Mouse (Mus musculus) adrenal gland, postnatal 10 days (tissue): Measurements from ENCODE around the gene Dennd1a. TPM values are rescaled to one million over a fixed set of nuclear protein-coding genes. Genes with fewer than 3 reads are reported as not detected.
A peak's percentile ranks its signal among the peaks of the same experiment; 100 is the strongest.
"Not testable (repeated sequence)": the region's sequence is repeated elsewhere in the genome, so short reads cannot be mapped to it uniquely, and the experiment has no call there.

Experiments
- DNase-seq: peaks from one replicate; pipeline ENCODE4 v3.0.0; 2021; ENCODE audit warnings: mixed read lengths
- total RNA-seq, 2 experiments: library from RNA; stranded (reverse); gene quantifications; 2 replicates each; pipeline ENCODE4 v1.2.3; 2021

Dennd1a gene
- total RNA-seq, 2 experiments from 2014 or later: 16.7 to 25.0 TPM

- peak; percentile 17 for DNase-seq
Measured at GRCm38 (mm10) chr2:37969713-37970485, 317.3 kb downstream of the Dennd1a start.

DNA sequence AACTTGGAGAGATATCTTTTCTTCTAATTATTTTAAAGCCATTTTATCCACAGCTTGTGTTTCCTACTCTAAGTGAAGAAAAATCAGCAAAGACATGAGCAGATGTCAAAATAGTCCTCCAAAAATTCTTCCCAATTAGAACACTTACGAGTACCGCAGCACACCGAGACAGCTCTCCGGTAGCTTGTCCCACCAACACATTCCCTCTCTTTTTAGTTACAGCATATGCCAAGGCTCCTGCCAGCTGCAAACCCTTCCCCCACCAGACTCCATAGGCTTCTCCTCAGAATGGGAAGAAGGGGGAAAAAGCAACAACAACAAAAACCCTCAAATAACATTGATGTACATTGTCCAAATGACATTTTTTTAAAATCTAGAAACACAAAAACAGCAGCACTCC, 322.7 kb downstream of the Dennd1a start:
- DNase-seq: no peak

DNA sequence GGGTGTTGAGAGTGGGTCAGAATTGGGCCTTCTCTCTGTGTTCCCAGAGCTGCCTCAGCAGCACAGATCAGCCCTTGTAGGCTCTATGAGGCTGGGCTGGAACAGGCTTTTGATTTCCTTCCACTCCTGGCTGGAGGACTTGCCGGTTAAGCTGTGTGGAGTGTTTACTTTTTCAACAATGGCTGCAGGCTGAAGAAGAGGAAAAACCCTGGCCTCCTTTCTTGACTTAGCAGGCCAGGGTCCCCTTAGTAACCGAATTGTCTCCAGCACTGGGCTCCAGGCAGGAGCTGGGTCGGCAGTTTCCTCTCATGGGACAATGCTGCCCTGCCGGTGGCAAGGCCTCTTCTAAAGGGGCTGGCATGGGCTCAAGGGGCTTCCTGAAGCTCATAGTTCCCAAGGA, 323.8 kb downstream of the Dennd1a start:
- no peak for DNase-seq

DNA sequence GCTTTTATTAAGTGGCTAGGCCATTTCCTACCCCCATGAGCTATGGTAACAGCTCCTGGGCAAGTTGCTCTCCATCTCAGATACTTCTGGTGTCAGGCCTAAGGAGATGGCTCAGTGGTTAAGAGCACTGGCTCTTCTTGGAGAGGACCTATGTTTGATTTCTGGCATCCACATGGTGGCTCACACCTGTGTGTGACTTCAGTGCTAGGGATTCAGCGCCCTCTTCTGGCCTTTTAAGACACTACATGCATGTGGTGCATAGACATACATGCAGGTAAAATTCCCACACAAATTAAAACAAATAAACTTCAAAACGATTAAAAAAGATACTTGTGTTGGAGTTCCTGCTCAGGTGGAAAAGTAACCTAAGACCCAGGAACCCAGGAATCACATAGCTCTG, 338.8 kb downstream of the Dennd1a start:
- DNase-seq: no peak

DNA sequence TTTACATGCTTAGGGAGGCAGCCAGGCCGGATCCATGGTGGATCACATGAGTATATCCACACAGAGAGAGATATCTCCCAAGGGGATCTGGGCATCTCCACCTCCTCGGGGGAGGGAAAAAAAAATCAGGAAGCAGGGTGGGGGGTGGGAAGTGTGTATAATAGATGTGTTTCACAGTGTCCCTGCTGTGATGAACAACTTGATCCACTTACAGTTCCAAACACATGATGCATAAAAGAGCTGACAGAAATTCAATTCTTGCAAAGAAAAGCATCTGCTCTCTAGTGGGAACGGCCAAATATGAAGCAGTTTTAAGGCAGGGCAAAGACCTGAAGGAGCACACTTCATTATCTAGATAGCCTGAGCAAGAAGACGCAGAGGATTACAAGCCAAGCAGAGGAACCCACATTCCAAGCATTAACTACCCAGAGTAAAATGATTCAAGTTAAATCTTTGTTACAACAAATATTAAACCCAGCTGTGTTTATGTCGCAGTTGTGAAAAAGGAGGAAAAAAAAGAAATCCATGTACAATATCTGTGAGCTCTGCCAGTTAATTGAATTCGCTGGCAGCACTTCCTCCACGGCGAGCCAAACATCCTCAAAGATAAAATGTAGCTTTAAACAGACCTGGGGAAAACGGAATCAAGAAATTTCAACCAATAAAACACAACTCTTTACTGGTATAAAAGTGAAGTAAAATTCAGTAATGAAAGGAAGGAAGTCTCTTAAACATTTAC, 341.4 kb downstream of the Dennd1a start:
- no peak for DNase-seq

DNA sequence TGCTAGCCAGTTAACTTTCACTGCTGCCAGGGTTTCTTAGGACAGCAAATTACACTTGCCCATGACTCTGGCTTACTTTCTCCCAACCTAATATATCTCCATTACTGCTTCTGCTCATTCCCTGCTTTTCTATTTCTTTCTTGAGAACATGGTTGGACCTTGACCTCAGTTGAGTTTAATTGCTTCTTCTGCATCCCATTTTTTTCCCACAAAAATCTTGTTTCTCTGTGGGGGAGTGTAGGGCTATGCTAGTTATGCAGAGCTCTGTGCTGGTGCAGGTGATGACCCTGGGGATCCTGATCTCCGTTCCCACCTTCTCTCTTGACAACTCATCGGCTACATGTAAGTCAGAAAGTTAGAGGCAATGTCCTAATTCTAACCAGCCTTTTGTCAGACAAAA, 344.3 kb downstream of the Dennd1a start:
- DNase-seq: no peak

DNA sequence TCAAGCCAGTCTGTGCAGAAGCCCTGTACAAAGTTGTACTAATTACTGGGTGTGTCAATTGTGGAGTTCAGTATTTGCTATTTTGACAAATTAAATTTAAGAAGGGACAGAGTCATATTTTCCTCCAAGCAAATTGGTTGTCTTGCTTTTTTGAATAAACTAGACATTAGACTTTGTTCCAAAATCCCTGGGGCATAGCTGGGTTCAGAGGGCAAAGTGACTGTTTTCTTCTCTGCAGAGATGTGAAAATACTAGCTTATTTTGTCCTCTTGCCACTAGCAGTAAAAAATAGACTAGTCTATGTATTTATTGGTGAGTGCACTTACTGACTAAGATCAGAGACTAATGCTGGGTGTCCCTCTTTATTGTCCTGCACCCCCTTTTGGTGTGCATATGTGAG, 345.4 kb downstream of the Dennd1a start:
- no peak for DNase-seq

DNA sequence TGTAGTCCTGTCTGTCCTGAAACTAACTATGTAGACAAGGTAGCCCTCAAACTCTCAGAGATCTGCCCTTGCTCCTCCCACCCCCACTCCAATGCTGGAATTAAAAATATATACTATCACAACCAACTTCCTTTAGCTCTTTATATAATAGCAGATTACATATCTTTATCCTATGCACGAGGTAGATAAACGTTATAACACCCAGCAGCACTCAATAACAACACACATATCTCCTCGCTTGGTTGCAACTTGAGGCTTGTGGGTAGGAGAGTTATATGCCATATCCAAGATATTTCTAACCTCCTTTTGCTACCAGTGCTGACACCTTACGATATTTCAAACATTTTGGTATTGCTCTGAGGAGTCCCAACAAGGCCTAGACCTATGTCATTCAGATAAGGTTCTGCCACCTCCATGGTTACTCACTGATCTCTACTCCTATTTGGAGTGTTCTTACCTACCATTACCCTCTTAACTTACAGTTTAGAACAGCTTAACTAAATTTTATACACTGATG, 346.3 kb downstream of the Dennd1a start:
- DNase-seq: no peak

DNA sequence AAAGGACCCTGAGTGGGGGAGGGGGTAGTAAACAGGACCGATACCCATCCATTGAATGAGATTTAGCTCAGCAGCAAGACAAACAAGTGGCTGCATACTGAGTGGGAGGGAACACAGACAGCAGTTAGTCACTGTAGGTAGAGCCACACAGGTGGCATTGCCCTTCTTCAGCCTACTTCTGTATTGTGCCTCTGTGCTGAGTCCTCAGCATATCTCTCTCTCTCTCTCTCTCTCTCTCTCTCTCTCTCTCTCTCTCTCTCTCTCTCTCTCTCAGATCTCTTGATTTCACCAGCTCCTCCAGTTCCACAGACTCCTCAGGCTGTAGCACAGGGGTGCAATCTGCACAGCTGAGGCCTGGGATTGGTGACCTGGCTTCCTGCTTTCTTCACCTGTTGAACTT, 347.2 kb downstream of the Dennd1a start:
- DNase-seq: no peak

GRCm38 (mm10) chr2:37936922-37937321, 350.3 kb downstream of the Dennd1a start:
- DNase-seq: not testable (repeated sequence)

- no peak for DNase-seq
Measured at GRCm38 (mm10) chr2:37932240-37932639, 354.9 kb downstream of the Dennd1a start.

GRCm38 (mm10) chr2:37931018-37931930, 355.9 kb downstream of the Dennd1a start:
- no peak for DNase-seq

DNA sequence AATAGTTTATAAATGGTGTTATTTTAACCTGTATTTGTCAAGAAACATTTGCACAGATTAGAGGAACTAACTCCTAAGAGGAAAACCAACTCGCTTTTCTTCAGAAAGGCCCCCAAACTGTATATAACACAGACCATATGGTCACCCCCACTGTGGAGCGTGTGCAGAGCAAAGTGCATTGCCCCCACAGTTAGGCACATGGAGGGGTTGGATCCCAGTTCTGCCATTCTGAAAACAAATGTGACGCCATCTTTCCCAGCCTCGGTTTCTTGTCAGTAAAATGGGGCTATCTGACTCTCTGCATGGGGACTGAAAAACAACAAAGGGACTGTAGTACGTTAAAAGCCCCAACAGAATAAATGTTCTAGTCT, 361.1 kb downstream of the Dennd1a start:
- DNase-seq: no peak

DNA sequence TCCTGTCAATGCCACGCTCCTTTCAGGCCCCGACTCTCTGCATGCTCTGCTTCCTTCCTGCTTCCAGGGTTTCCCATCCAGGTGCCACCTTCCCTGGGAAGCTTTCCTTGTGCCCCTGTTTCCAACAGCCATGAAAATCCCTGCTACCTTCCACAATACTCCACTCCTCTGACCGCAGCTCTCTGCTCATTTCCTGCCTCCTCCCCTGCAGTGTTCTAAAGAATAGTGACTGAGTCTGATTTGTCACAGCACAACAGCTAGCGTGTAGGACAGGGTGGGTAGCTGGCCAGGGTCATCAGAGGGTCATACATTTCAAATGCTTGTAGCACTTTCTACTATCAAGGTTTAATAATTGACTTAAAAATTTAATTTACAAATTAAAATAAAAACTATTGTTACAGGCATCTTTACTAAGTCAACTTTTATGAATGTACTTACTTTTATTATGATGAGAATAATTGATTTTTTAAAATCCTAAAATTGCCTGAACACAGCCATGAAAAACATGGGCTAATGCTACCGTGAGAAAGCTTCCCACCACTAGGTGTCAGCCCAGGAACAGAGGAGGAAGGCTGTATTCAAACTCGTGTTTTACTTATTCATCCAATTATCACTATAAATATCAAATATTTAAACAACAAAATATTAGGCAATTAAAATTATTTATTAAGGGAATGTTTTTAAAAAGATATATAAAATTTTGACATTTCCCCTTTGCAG, 361.6 kb downstream of the Dennd1a start:
- DNase-seq: peak; percentile 69

DNA sequence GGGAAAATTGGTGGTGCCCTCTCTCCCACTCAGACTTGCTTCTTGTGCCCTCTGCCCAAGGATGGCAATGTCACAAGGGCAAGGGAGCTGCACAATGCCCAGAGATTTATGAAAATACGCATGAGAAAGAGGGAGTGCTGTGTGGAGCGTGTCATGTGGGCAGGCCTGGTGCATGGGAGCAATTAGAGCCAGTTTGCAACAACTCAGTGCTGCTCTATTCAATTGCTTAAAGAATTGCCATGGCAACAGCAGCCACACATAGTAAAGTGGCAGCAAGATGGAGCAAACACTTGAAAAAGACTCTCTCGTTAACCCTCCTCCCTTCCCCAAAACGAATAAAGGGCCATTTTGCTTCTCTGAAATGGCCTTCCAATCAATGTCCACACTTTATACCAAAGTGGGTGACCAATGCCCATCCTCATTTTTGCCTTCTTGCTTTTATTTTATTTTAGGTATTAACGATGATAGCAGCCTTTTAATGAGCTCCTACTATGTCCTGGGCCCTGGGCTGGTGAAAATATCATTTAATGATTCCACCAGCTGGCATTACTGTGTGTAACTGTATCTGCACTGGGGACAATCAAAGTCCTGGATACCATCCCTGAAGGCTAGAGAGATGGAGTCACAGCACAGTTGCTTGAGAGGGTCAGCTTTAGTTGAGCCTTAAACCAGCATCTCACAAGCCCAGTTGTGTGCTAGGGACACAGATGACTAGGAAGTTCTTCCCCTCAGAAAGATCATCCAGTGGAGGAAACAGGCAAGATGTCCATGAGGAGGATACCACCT, 378.3 kb downstream of the Dennd1a start:
- DNase-seq: no peak

DNA sequence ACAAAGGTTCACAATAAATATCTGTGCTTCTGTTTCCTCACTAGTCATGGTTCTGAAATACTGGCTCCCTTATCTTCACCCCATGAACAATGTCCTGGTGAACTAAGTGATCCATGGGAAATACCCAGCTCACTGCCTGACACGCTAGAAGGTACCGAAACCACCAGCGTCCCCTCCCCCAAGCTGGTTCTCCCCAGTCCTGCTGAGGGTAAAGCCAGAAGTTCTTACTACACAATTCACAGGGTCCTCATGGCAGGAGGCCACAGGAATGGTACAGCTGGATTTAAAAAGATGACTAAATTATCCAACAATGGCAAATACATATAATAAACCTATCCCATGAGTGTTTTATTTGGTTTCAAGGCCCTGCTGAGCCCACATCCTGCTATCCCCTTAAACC, 378.9 kb downstream of the Dennd1a start:
- no peak for DNase-seq

- no peak for DNase-seq
Measured at GRCm38 (mm10) chr2:37906261-37906660, 380.9 kb downstream of the Dennd1a start.

DNA sequence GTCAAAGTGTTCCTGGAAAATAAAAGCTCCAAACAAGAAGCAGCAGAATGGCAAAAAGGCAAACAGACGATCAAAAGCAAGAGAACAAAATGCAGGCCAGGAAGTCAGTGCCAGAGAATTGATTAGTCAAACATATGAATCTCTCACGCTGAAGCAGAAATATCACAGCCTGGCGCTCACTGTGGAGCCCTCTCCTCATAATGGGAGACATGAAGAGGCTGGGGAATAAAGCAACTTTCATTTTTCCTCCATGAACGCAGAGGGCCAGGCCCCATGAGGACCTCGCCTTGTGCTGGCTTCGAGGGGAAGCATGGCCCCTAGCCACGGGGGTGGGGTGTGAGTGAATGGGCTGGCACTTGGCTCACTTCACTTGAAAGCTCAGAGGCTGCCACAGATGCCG, 383.9 kb downstream of the Dennd1a start:
- no peak for DNase-seq

DNA sequence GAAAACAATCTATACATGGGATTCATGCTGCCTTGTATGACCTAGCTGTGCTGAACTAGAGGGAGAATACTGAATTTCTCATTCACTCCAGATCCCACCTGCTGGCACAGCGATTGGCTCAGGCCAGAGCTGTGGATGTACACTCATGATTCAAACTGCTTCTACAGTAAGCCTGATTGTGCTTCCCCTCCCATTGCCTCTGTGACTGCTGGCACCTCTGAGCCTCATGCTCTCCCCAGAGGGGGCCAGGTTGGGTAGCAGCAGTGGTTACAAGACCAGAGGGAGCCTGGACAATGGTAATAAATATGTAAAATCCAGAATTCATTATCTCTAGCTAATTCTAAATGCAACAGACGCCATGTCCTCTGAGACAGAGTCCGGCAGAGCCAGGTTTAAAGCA, 404.0 kb downstream of the Dennd1a start:
- no peak for DNase-seq

GRCm38 (mm10) chr2:37881262-37881913, 405.8 kb downstream of the Dennd1a start:
- no peak for DNase-seq
